Mouse (Mus musculus) liver, adult 2 months (tissue): ENCODE data around the gene D330020A13Rik.

ENCODE experiments used
- CTCF ChIP-seq: fragments of 200-500 bp; IDR thresholded peaks from 2 replicates; pipeline ENCODE4 v1.5.1; 2011; ENCODE audit warnings: low read depth, low read length, control low read depth
- POLR2A ChIP-seq: fragments of 200-500 bp; IDR thresholded peaks from 2 replicates; pipeline ENCODE4 v1.6.1; 2011; ENCODE audit warnings: low read length, control low read depth; ENCODE audit not compliant: insufficient read depth; ENCODE audit errors: extremely low read depth

- TF ChIP-seq CTCF (no peak; the same call in 1 of the 2 replicates), POLR2A (no peak)
Measured at GRCm38 (mm10) chr6:120309338-120309737, 15.2 kb downstream of the D330020A13Rik start.
